Mouse (Mus musculus) midbrain, embryonic 16.5 days (tissue): ENCODE results near the gene Arl8a. TPM values are rescaled to one million over a fixed set of nuclear protein-coding genes. Genes with fewer than 3 reads are reported as not detected.

Experiments used
- ATAC-seq: fragments of 200-750 bp; cut with Nextera tagmentation; 2 replicates; pipeline ENCODE4 v1.8.0; 2017; ENCODE audit warnings: moderate TSS enrichment
- H3K27ac ChIP-seq: fragments of 300-500 bp; sonication (generic); 2 replicates; pipeline ENCODE4 v1.5.1; 2014; ENCODE audit warnings: mild to moderate bottlenecking, low read length, mixed read lengths
- H3K27me3 ChIP-seq: fragments of 300-500 bp; sonication (generic); 2 replicates; pipeline ENCODE4 v1.6.1; 2014; ENCODE audit warnings: low read depth, low read length, mixed read lengths; ENCODE audit not compliant: control insufficient read depth, insufficient read depth
- H3K36me3 ChIP-seq: fragments of 300-500 bp; sonication (generic); 2 replicates; pipeline ENCODE4 v1.6.1; 2014; ENCODE audit warnings: mild to moderate bottlenecking, low read length, moderate library complexity, mixed read lengths; ENCODE audit not compliant: control insufficient read depth, insufficient read depth
- H3K4me1 ChIP-seq: fragments of 300-500 bp; sonication (generic); 2 replicates; pipeline ENCODE4 v1.6.1; 2014; ENCODE audit warnings: mild to moderate bottlenecking, low read length, mixed read lengths; ENCODE audit not compliant: control insufficient read depth, insufficient read depth
- H3K4me2 ChIP-seq: fragments of 300-500 bp; sonication (generic); 2 replicates; pipeline ENCODE4 v1.6.1; 2014; ENCODE audit warnings: mild to moderate bottlenecking, low read length, mixed read lengths
- H3K4me3 ChIP-seq: fragments of 300-500 bp; sonication (generic); 2 replicates; pipeline ENCODE4 v1.5.1; 2014; ENCODE audit warnings: low read depth, mild to moderate bottlenecking, low read length, moderate library complexity, mixed read lengths
- H3K9ac ChIP-seq: fragments of 300-500 bp; sonication (generic); 2 replicates; pipeline ENCODE4 v1.6.1; 2014; ENCODE audit warnings: low read depth, low read length, mixed read lengths
- H3K9me3 ChIP-seq: fragments of 300-500 bp; sonication (generic); replicated peaks from 2 replicates; pipeline ENCODE4 v1.6.1; 2014; ENCODE audit warnings: mild to moderate bottlenecking, low read length, mixed read lengths; ENCODE audit not compliant: control insufficient read depth, poor library complexity, severe bottlenecking
- WGBS: fragments of 180-500 bp; shearing (Covaris S2); extraction: QIAGEN DNeasy Blood & Tissue Kit; methylation state at CpG from one replicate; pipeline ENCODE4 v1.1.7; 2014; 5-methylcytosine and 5-hydroxymethylcytosine counted together
- polyA plus RNA-seq: library from polyadenylated mRNA; unstranded; fragments of >200 nt; fragmentation: Nextera tagmentation; extraction: Ambion mirVana; gene quantifications from 2 replicates; pipeline ENCODE4 v1.2.1, GENCODE M21; 2015

Gene Arl8a
- polyA plus RNA-seq, 1 experiment from 2014 or later = 409 TPM

DNA sequence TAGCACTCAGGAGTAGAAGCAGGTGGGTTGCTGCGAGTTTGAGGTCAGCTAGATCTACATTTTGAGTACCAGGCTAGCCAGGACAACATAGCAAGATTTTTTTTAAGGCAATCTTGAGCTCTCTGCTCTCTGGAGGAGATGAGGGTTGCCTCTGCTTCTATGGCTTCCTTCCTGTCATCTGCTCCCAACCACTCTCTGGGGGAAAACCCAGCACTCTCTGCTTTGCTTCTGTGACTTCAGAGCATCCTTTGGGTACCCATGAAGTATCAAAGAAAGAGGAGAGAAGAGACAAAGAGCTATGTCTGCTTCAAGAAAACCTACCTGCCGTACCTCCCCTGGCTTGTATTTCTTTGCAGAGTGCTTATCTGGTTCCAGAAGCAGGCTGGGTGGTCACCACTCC lies 2.7 kb upstream of the Arl8a start:
- H3K4me2 ChIP-seq = no peak overlapping the region
- H3K9ac ChIP-seq = no peak overlapping the region
- 92% methylated on average over 2 of the region's 2 CpGs for WGBS
- ATAC-seq = no peak
- no peaks in the 10 kb centered on the region for H3K9me3 ChIP-seq
- H3K27ac ChIP-seq = no peak overlapping the region
- no peak overlapping the region for H3K4me3 ChIP-seq
- H3K4me1 ChIP-seq = peaks cover 13% of the 10 kb centered on the region
- H3K27me3 ChIP-seq = no peaks in the 10 kb centered on the region
- no peaks in the 10 kb centered on the region for H3K36me3 ChIP-seq

DNA sequence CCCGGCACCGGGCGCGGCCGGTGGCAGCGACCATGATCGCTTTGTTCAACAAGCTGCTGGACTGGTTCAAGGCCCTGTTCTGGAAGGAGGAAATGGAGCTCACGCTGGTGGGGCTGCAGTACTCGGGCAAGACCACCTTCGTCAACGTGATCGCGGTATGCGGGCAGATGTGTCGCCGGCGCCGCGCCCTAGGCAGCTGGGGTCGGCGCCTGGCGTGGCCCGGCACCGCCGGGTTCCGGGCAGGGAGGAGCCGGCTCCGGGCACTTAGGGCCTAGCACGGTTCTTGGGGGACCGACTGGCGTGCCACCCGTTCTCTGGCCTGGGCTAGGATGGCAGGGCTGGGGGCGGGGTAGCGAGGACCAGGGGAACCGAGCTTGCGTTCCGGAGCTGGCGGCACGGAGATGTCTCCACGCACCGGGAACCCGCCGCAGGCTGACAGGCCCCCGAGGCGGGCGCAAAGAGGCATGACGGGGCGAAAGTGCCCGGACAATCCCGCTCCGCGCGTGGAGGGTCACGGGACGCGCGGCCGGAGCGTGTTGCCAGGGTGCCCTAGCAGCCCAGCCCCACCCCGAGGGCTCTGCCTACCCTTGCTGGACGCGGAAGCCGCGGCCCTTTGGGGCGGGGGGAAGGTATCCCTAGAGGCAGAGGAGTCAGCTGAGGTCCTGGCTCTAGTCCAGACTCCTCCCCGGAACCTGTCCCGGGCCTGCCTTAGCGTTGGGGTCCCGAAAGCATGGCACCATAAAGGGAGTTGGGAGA lies 500 bp downstream of the Arl8a start:
- H3K27me3 ChIP-seq = no peaks in the 10 kb centered on the region
- peak overlapping the region; percentile 84 for H3K4me2 ChIP-seq
- H3K9me3 ChIP-seq = no peaks in the 10 kb centered on the region
- peak overlapping the region; percentile 85 for H3K4me3 ChIP-seq
- 0% methylated on average over 68 of the region's 69 CpGs for WGBS
- peak; percentile 75 for ATAC-seq
- peaks cover 32% of the 10 kb centered on the region for H3K4me1 ChIP-seq
- H3K36me3 ChIP-seq = no peaks in the 10 kb centered on the region
- peak overlapping the region; percentile 96 for H3K9ac ChIP-seq
- peak overlapping the region; percentile 95 for H3K27ac ChIP-seq

- H3K4me1 ChIP-seq = peaks cover 34% of the 10 kb centered on the region
- peak overlapping the region; percentile 84 for H3K4me2 ChIP-seq
- H3K27me3 ChIP-seq = no peaks in the 10 kb centered on the region
- 4% methylated on average over 7 of the region's 7 CpGs for WGBS
- peak overlapping the region; percentile 85 for H3K4me3 ChIP-seq
- no peaks in the 10 kb centered on the region for H3K36me3 ChIP-seq
- H3K9me3 ChIP-seq = no peaks in the 10 kb centered on the region
- ATAC-seq = peak; percentile 17; the same call in 1 of the 2 replicates
- H3K9ac ChIP-seq = peak overlapping the region; percentile 96
- peak overlapping the region; percentile 95 for H3K27ac ChIP-seq
Measured at GRCm38 (mm10) chr1:135147702-135148058, 1.1 kb downstream of the Arl8a start.

- 55% methylated on average over 4 of the region's 4 CpGs for WGBS
- Histone ChIP-seq H3K27me3 (no peaks in the 10 kb centered on the region), H3K9me3 (no peaks in the 10 kb centered on the region), H3K36me3 (no peaks in the 10 kb centered on the region), H3K9ac (peak overlapping the region; percentile 96), H3K4me2 (peak overlapping the region; percentile 84), H3K27ac (peak overlapping the region; percentile 95), H3K4me1 (peaks cover 34% of the 10 kb centered on the region), H3K4me3 (peak overlapping the region; percentile 85)
- ATAC-seq = no peak
Measured at GRCm38 (mm10) chr1:135148476-135148875, 1.9 kb downstream of the Arl8a start.

GRCm38 (mm10) chr1:135148996-135149395 lies 2.4 kb downstream of the Arl8a start:
- Histone ChIP-seq H3K4me2 (peak overlapping the region; percentile 84), H3K27me3 (no peaks in the 10 kb centered on the region), H3K36me3 (no peaks in the 10 kb centered on the region), H3K9me3 (no peaks in the 10 kb centered on the region), H3K4me3 (peak overlapping the region; percentile 85), H3K27ac (peak overlapping the region; percentile 23; the same call in 1 of the 2 replicates), H3K9ac (peak overlapping the region; percentile 33; the same call in 1 of the 2 replicates), H3K4me1 (peaks cover 36% of the 10 kb centered on the region)
- WGBS = 37% methylated on average over 5 of the region's 5 CpGs
- ATAC-seq = no peak

- H3K4me3 ChIP-seq = peak overlapping the region; percentile 16; the same call in 1 of the 2 replicates
- no peaks in the 10 kb centered on the region for H3K9me3 ChIP-seq
- peak; percentile 34 for ATAC-seq
- no peaks in the 10 kb centered on the region for H3K27me3 ChIP-seq
- H3K4me1 ChIP-seq = peaks cover 30% of the 10 kb centered on the region
- peak overlapping the region; percentile 63 for H3K9ac ChIP-seq
- 17% methylated on average over 13 of the region's 13 CpGs for WGBS
- H3K4me2 ChIP-seq = peak overlapping the region; percentile 43
- H3K36me3 ChIP-seq = peaks cover 6% of the 10 kb centered on the region
- peak overlapping the region; percentile 85 for H3K27ac ChIP-seq
Measured at GRCm38 (mm10) chr1:135154011-135154410, 7.4 kb downstream of the Arl8a start.

GRCm38 (mm10) chr1:135154411-135154959 lies 7.9 kb downstream of the Arl8a start:
- peaks cover 6% of the 10 kb centered on the region for H3K36me3 ChIP-seq
- H3K4me3 ChIP-seq = peak overlapping the region; percentile 16
- H3K27me3 ChIP-seq = no peaks in the 10 kb centered on the region
- ATAC-seq = peak; percentile 34
- 2% methylated on average over 14 of the region's 14 CpGs for WGBS
- H3K4me2 ChIP-seq = peak overlapping the region; percentile 43
- peak overlapping the region; percentile 63 for H3K9ac ChIP-seq
- peaks cover 28% of the 10 kb centered on the region for H3K4me1 ChIP-seq
- H3K9me3 ChIP-seq = no peaks in the 10 kb centered on the region
- peak overlapping the region; percentile 85 for H3K27ac ChIP-seq

- Histone ChIP-seq H3K27me3 (no peaks in the 10 kb centered on the region), H3K9ac (no peak overlapping the region), H3K27ac (peak overlapping the region; percentile 34; the same call in 1 of the 2 replicates), H3K36me3 (peaks cover 6% of the 10 kb centered on the region), H3K4me2 (no peak overlapping the region), H3K4me1 (peaks cover 16% of the 10 kb centered on the region), H3K9me3 (no peaks in the 10 kb centered on the region), H3K4me3 (no peak overlapping the region)
- 85% methylated on average over 6 of the region's 6 CpGs for WGBS
- ATAC-seq = no peak
Measured at GRCm38 (mm10) chr1:135156300-135156699, 9.7 kb downstream of the Arl8a start.

GRCm38 (mm10) chr1:135158633-135159032 lies 12.0 kb downstream of the Arl8a start:
- no peak overlapping the region for H3K9ac ChIP-seq
- 25% methylated on average over 5 of the region's 5 CpGs for WGBS
- peak overlapping the region; percentile 65 for H3K27ac ChIP-seq
- H3K9me3 ChIP-seq = no peaks in the 10 kb centered on the region
- H3K27me3 ChIP-seq = no peaks in the 10 kb centered on the region
- no peak overlapping the region for H3K4me2 ChIP-seq
- peaks cover 6% of the 10 kb centered on the region for H3K36me3 ChIP-seq
- H3K4me3 ChIP-seq = no peak overlapping the region
- peaks cover 10% of the 10 kb centered on the region for H3K4me1 ChIP-seq
- ATAC-seq = peak; percentile 67
